Mouse (Mus musculus): ENCODE data around the gene Qsox1. TPM values are rescaled to one million over a fixed set of nuclear protein-coding genes. Genes with fewer than 3 reads are reported as not detected.

Qsox1 gene
- total and polyA plus RNA-seq, 3 experiments, result 8.4 to 17.1 TPM; not detected in 1

GRCm38 (mm10) chr1:155826803-155827395, 14.2 kb upstream of the Qsox1 start:
- Histone ChIP-seq H3K27me3 (ENCODE audit: control insufficient read depth in 1 of 2, insufficient read depth in 2 of 2, low read length in 2 of 2) (no peaks in the 10 kb centered on the region), H3K79me2 (ENCODE audit: control insufficient read depth, insufficient read depth, low read length, poor library complexity) (no peaks in the 10 kb centered on the region), H3K9ac (ENCODE audit: control insufficient read depth, low read depth, low read length, poor library complexity, severe bottlenecking) (no peak overlapping the region), H3K4me1 (ENCODE audit: control insufficient read depth in 1 of 2, insufficient read depth in 2 of 2, low read length in 2 of 2) (no peaks in the 10 kb centered on the region), H3K36me3 (ENCODE audit: control insufficient read depth in 1 of 2, insufficient read depth in 2 of 2, low read length in 2 of 2) (no peaks in the 10 kb centered on the region), H3K4me3 (ENCODE audit: control insufficient read depth in 1 of 2, insufficient read depth in 1 of 2, low read depth in 2 of 2, low read length in 2 of 2) (no peak overlapping the region), H3K9me3 (replicated peaks; ENCODE audit: insufficient read depth, low read length) (no peaks in the 10 kb centered on the region), H3K27ac (ENCODE audit: control insufficient read depth, low read depth, low read length) (no peak overlapping the region)
- no peak for TF ChIP-seq SIN3A (IDR thresholded peaks at IDR 0.05; ENCODE audit: low read length)
- TF ChIP-seq TCF12 (IDR thresholded peaks at IDR 0.05; ENCODE audit: low read depth, low read length), result no peak
- TF ChIP-seq SMC3 (IDR thresholded peaks at IDR 0.05; ENCODE audit: low read depth, low read length), result no peak
- TF ChIP-seq POLR2A (IDR thresholded peaks at IDR 0.05; ENCODE audit: control insufficient read depth in 1 of 2, insufficient read depth in 1 of 2, low read depth in 1 of 2, low read length in 2 of 2, poor library complexity in 1 of 2), result no peak
- no peak for TF ChIP-seq BHLHE40 (IDR thresholded peaks at IDR 0.05; ENCODE audit: borderline replicate concordance, low read depth, low read length)
- no peak for TF ChIP-seq RCOR1 (IDR thresholded peaks at IDR 0.05; ENCODE audit: low read depth, low read length)
- no peak for TF ChIP-seq TAL1 (IDR thresholded peaks at IDR 0.05; ENCODE audit: low read length)
- TF ChIP-seq MAX (IDR thresholded peaks at IDR 0.05; ENCODE audit: low read length), result no peak
- no peak for TF ChIP-seq ZNF384 (IDR thresholded peaks at IDR 0.05; ENCODE audit: low read depth, low read length)
- no peak for TF ChIP-seq E2F4 (IDR thresholded peaks at IDR 0.05; ENCODE audit: borderline replicate concordance, low read depth, low read length)
- no peak for TF ChIP-seq ZC3H11A (IDR thresholded peaks at IDR 0.05; ENCODE audit: low read depth, low read length)
- TF ChIP-seq NELFE (IDR thresholded peaks at IDR 0.05; ENCODE audit: low read depth, low read length), result no peak
- TF ChIP-seq MEF2A (IDR thresholded peaks at IDR 0.05; ENCODE audit: extremely low read depth, insufficient replicate concordance, low read depth, low read length, poor library complexity, severe bottlenecking), result no peak
- no peak for TF ChIP-seq GATA1 (IDR thresholded peaks at IDR 0.05; ENCODE audit: low read depth, low read length)
- TF ChIP-seq USF1 (IDR thresholded peaks at IDR 0.05; ENCODE audit: low read depth, low read length), result no peak
- no peak for DNase-seq (ENCODE audit: low read depth, low spot score)

DNA sequence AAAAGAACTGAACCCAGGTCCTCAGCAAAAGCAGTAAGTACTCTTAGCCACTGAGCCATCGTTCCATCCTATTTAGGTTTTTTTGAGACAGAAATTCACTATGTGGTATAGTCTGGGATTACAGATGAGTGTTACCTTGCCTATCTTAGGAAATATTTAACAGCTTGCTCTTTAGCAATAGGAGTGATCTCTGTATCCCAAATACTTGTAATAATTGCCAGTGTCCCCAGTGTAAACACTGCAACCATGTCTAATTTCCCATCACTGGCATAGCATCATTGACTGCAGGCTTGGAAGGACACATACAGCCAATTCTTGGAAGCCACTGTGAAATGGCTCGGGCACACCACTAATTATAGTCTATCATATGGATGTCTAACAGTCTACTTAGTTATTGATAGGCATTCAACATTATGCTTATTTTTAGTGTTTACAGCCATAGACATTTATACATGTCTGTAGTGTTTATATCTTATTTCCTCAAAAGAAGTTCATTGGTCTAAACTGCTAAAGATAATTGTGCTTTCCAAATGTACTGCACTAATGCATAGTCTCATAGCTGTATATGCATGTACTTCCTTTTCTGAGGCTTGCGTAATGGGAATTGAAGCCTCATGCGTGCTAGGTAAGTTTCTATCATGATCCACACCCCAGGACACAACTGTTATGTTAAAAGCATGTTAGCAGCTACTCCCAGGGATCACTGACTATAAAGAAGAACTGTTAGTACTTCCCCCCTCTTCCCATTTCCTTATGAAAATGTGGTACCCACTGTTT, 13.4 kb upstream of the Qsox1 start:
- no peak overlapping the region for H3K9ac ChIP-seq (ENCODE audit: control insufficient read depth, low read depth, low read length, poor library complexity, severe bottlenecking)
- TF ChIP-seq CHD1 (IDR thresholded peaks at IDR 0.05; ENCODE audit: low read depth, low read length) (no peak), MYC (IDR thresholded peaks at IDR 0.05; ENCODE audit: low read depth, low read length) (no peak), E2F4 (IDR thresholded peaks at IDR 0.05; ENCODE audit: borderline replicate concordance, low read depth, low read length) (no peak), ZNF384 (IDR thresholded peaks at IDR 0.05; ENCODE audit: low read depth, low read length) (no peak), MYB (IDR thresholded peaks at IDR 0.05; ENCODE audit: low read depth, low read length) (no peak), POLR2A (IDR thresholded peaks at IDR 0.05; ENCODE audit: control insufficient read depth in 1 of 2, insufficient read depth in 1 of 2, low read depth in 1 of 2, low read length in 2 of 2, poor library complexity in 1 of 2) (no peak), ZMIZ1 (IDR thresholded peaks at IDR 0.05; ENCODE audit: low read depth, low read length) (no peak), NELFE (IDR thresholded peaks at IDR 0.05; ENCODE audit: low read depth, low read length) (no peak), POLR2AphosphoS2 (IDR thresholded peaks at IDR 0.05; ENCODE audit: low read length) (no peak), JUND (IDR thresholded peaks at IDR 0.05; ENCODE audit: low read depth, low read length) (no peak), NRF1 (IDR thresholded peaks at IDR 0.05; ENCODE audit: insufficient read depth, low read depth, low read length, poor library complexity, severe bottlenecking) (no peak)
- no peaks in the 10 kb centered on the region for H3K4me1 ChIP-seq (ENCODE audit: control insufficient read depth in 1 of 2, insufficient read depth in 2 of 2, low read length in 2 of 2)
- H3K4me3 ChIP-seq (ENCODE audit: control insufficient read depth in 1 of 2, insufficient read depth in 1 of 2, low read depth in 2 of 2, low read length in 2 of 2), result no peak overlapping the region
- H3K27ac ChIP-seq (ENCODE audit: control insufficient read depth, low read depth, low read length), result no peak overlapping the region
- H3K27me3 ChIP-seq (ENCODE audit: control insufficient read depth in 1 of 2, insufficient read depth in 2 of 2, low read length in 2 of 2), result no peaks in the 10 kb centered on the region
- no peak for DNase-seq (ENCODE audit: low read depth, low spot score)
- no peaks in the 10 kb centered on the region for H3K9me3 ChIP-seq (replicated peaks; ENCODE audit: insufficient read depth, low read length)
- H3K36me3 ChIP-seq (ENCODE audit: control insufficient read depth in 1 of 2, insufficient read depth in 2 of 2, low read length in 2 of 2), result no peaks in the 10 kb centered on the region
- H3K79me2 ChIP-seq (ENCODE audit: control insufficient read depth, insufficient read depth, low read length, poor library complexity), result no peaks in the 10 kb centered on the region
